Mouse (Mus musculus): ENCODE results near the gene Ski.
A peak's percentile ranks its signal among the peaks of the same experiment; 100 is the strongest.

GRCm38 (mm10) chr4:155234371-155235310 is 12.2 kb upstream of the Ski start:
- TF ChIP-seq POLR2A (IDR thresholded peaks at IDR 0.05; ENCODE audit: insufficient read depth, low read depth, low read length) (peak; percentile 34; the same call in 1 of the 2 replicates), CTCF (IDR thresholded peaks at IDR 0.05) (no peak)

All from heart, adult 2 months (tissue).